Mouse (Mus musculus) spleen, adult 2 months (tissue): ENCODE measurements around the gene Pitpnm2. TPM values are rescaled to one million over a fixed set of nuclear protein-coding genes. Genes with fewer than 3 reads are reported as not detected.

Experiments
- DNase-seq, 2 experiments: peaks; one replicate each; pipeline versions ENCODE4 v3.0.0 to v3.0.0-alpha.2; 2012 to 2021; ENCODE audit warnings: low spot score in 2 of 2, low read depth in 1 of 2
- H3K27ac ChIP-seq: fragments of 200-500 bp; 2 replicates; pipeline ENCODE4 v1.5.1; 2012; ENCODE audit warnings: low read length, inconsistent platforms; ENCODE audit not compliant: insufficient read depth
- H3K27me3 ChIP-seq: fragments of 200-500 bp; 2 replicates; pipeline ENCODE4 v1.6.1; 2012; ENCODE audit warnings: mild to moderate bottlenecking, moderate library complexity, low read length, inconsistent platforms; ENCODE audit not compliant: control insufficient read depth, insufficient read depth
- H3K36me3 ChIP-seq: fragments of 200-500 bp; 2 replicates; pipeline ENCODE4 v1.6.1; 2012; ENCODE audit warnings: mild to moderate bottlenecking, low read length, inconsistent platforms; ENCODE audit not compliant: control insufficient read depth, insufficient read depth
- H3K4me1 ChIP-seq: fragments of 200-500 bp; 2 replicates; pipeline ENCODE4 v1.6.1; 2011; ENCODE audit warnings: inconsistent platforms; ENCODE audit not compliant: control insufficient read depth, insufficient read depth, insufficient read length
- H3K4me3 ChIP-seq: fragments of 200-500 bp; 2 replicates; pipeline ENCODE4 v1.5.1; 2011; ENCODE audit warnings: mild to moderate bottlenecking, inconsistent platforms; ENCODE audit not compliant: insufficient read depth, insufficient read length; ENCODE audit errors: extremely low read depth
- CTCF ChIP-seq: fragments of 200-500 bp; IDR thresholded peaks from 2 replicates; pipeline ENCODE4 v1.5.1; 2011; ENCODE audit warnings: mild to moderate bottlenecking, inconsistent platforms; ENCODE audit not compliant: insufficient read depth, insufficient read length, insufficient replicate concordance; ENCODE audit errors: extremely low read depth
- POLR2A ChIP-seq: fragments of 200-500 bp; IDR thresholded peaks from 2 replicates; pipeline ENCODE4 v1.6.1; 2011; ENCODE audit warnings: low read depth, low read length, inconsistent platforms
- WGBS: fragments of 180-500 bp; shearing (Covaris S2); methylation state at CpG from one replicate; pipeline ENCODE4 v1.1.7; 2018; 5-methylcytosine and 5-hydroxymethylcytosine counted together
- polyA plus RNA-seq: library from polyadenylated mRNA; depleted of rRNA; stranded (reverse); fragments of >200 nt; gene quantifications from 2 replicates; pipeline ENCODE4 v1.2.3, GENCODE M21; 2012

Gene Pitpnm2
- polyA plus RNA-seq, 1 experiment = 65.8 TPM

DNA sequence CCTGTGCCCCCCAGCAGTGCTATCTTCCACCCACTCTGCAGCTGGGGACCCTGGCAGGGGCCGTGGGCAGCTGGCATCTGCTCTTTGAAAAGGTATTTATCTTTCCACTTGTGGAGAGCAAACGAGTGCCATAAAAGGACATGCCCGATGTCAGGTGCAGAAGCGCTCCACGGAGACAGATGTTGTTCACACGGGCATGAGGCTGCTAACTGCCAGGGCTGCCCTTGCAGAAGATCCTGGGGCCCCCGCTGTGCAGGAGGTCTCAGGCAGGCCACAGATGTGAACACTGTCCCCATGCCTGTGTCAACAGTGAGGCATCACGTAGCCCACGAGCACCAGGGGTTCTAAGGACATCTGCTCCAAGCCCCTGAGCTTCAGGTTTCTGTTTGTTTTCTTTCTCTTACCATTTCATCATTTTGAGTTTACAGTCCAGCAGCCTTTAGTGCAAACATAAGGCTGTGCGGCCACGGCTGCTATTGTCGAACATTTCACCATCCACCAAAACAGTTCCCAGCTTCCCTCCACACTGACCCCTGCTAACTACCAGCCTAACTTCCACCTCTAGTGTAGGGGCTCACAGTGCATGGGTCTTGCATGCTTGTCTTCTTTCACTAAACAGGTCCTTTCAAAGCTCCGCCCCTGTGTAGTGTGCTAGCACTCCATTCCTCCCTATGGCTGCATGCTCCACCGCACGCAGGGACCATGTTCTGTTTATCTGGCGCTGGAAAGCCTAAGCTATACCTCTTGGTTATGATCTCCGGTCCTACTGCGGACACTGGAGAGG, 17.0 kb downstream of the Pitpnm2 start:
- 52% methylated on average over 18 of the region's 18 CpGs for WGBS
- H3K27ac ChIP-seq = 0 out of 2 replicates have a peak overlapping the region, but pooled peaks have one; percentile 10
- H3K4me3 ChIP-seq = no peak overlapping the region
- H3K4me1 ChIP-seq = peaks cover 24% of the 10 kb centered on the region; the same call in 1 of the 2 replicates
- TF ChIP-seq CTCF (no peak), POLR2A (no peak)
- no peaks in the 10 kb centered on the region for H3K27me3 ChIP-seq
- no peak for DNase-seq
- H3K36me3 ChIP-seq = no peaks in the 10 kb centered on the region

DNA sequence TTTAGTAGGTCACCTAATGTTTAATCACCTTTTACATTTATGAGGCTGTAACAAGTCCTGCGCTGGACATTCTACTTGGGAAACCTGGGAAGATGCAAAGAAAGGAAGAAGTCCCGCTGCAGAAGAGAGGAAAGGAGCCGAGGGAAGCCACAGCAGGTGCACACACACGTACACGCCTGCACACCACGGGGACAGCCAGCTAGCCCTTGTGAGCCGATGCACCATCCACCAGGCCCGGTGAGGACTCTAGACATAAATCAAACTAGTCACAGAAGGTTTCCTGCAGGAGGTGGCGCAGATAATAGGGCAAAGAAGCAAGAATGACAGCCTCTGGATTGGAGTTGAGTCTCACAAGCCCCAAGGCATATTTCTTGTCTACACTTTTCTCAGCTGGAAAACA, 19.1 kb downstream of the Pitpnm2 start:
- TF ChIP-seq CTCF (no peak), POLR2A (no peak)
- Histone ChIP-seq H3K4me1 (peaks cover 42% of the 10 kb centered on the region; the same call in 1 of the 2 replicates), H3K36me3 (no peaks in the 10 kb centered on the region), H3K27me3 (no peaks in the 10 kb centered on the region), H3K27ac (no peak overlapping the region), H3K4me3 (no peak overlapping the region)
- DNase-seq = no peak
- WGBS = 68% methylated on average over 9 of the region's 9 CpGs

GRCm38 (mm10) chr5:124227193-124227592, 22.4 kb downstream of the Pitpnm2 start:
- peak overlapping the region; percentile 29; the same call in 1 of the 2 replicates for H3K27ac ChIP-seq
- H3K4me1 ChIP-seq = peaks cover 26% of the 10 kb centered on the region; the same call in 1 of the 2 replicates
- H3K27me3 ChIP-seq = no peaks in the 10 kb centered on the region
- DNase-seq = no peak
- no peak for TF ChIP-seq CTCF
- no peak for TF ChIP-seq POLR2A
- H3K36me3 ChIP-seq = no peaks in the 10 kb centered on the region
- WGBS = 35% methylated on average over 6 of the region's 6 CpGs
- H3K4me3 ChIP-seq = no peak overlapping the region

DNA sequence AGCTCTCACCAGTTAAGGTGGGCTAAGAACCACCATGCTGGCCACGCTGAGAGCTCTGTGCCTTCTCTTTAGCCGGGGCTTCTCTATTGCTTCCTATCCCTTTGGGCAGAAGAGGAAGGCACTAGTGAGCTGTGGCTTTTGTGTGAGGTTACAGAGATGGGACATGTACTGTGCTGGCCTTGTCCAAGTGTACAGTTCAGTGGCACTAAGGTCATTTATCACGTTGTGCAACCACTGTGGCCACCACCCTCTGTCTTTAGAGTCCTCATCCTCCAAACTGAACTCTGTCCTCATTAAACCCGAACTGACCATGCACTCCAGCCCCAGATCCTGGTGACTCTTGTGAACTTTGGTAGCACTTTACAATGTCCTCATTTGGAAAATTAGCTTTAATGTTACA, 23.1 kb downstream of the Pitpnm2 start:
- H3K27ac ChIP-seq = peak overlapping the region; percentile 28; the same call in 1 of the 2 replicates
- no peak overlapping the region for H3K4me3 ChIP-seq
- no peak for TF ChIP-seq CTCF
- no peak for TF ChIP-seq POLR2A
- no peaks in the 10 kb centered on the region for H3K36me3 ChIP-seq
- DNase-seq = no peak
- H3K4me1 ChIP-seq = peaks cover 25% of the 10 kb centered on the region; the same call in 1 of the 2 replicates
- WGBS = 45% methylated on average over 4 of the region's 4 CpGs
- H3K27me3 ChIP-seq = no peaks in the 10 kb centered on the region

- Histone ChIP-seq H3K4me1 (peaks cover 27% of the 10 kb centered on the region; the same call in 1 of the 2 replicates), H3K36me3 (no peaks in the 10 kb centered on the region), H3K27ac (peak overlapping the region; percentile 28; the same call in 1 of the 2 replicates), H3K4me3 (no peak overlapping the region), H3K27me3 (no peaks in the 10 kb centered on the region)
- TF ChIP-seq CTCF = no peak
- no peak for TF ChIP-seq POLR2A
- peak in 1 of 2 experiments; percentile 21 for DNase-seq
- WGBS = 48% methylated on average over 7 of the region's 7 CpGs
Measured at GRCm38 (mm10) chr5:124225891-124226290, 23.7 kb downstream of the Pitpnm2 start.

DNA sequence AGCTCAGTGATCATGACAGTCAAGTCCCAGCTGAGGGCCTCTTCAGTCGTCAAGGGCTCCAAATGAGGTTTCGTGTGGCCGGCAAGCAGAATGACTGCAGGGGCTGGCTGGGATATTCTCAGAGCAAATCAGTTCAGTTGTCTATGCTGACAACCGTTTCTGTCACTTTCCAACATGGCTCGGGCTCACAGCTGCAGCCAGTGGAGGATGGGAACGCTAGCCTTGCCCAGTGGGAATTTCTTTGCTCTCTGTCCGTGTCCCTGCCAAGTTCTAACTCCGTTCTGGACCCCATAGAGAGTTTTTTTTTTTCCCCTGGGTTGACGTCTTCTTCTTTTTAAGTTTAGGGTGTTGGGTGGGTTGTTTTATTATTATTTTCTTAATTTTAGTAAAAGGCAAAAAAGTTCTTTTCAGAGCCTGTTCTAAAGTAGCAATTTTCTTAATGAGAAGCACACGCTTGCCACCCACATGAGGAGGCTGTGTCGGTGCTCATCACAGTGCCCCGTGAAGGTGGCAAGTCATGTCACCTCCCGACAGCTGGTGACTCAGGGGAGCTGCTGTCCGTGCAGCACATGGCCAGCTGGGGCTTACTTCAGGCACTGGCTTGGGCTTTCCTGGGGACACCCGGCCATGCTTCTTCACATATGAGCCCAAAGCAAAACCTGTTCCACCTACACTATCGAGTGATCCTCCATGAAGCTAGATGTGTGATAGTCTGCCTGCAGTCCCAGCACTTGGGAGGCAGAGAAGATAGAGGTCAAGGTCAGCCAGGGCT, 25.1 kb downstream of the Pitpnm2 start:
- Histone ChIP-seq H3K27ac (no peak overlapping the region), H3K36me3 (no peaks in the 10 kb centered on the region), H3K4me1 (peaks cover 39% of the 10 kb centered on the region; the same call in 1 of the 2 replicates), H3K4me3 (no peak overlapping the region), H3K27me3 (no peaks in the 10 kb centered on the region)
- 88% methylated on average over 16 of the region's 16 CpGs for WGBS
- TF ChIP-seq POLR2A = no peak
- TF ChIP-seq CTCF = no peak
- no peak for DNase-seq

- no peak for DNase-seq
- 76% methylated on average over 8 of the region's 8 CpGs for WGBS
- Histone ChIP-seq H3K4me1 (peaks cover 40% of the 10 kb centered on the region; the same call in 1 of the 2 replicates), H3K4me3 (no peak overlapping the region), H3K36me3 (no peaks in the 10 kb centered on the region), H3K27ac (no peak overlapping the region), H3K27me3 (no peaks in the 10 kb centered on the region)
- TF ChIP-seq POLR2A (no peak), CTCF (no peak)
Measured at GRCm38 (mm10) chr5:124223574-124223973, 26.0 kb downstream of the Pitpnm2 start.
